Mouse (Mus musculus): ENCODE data around the gene Dglucy. TPM values are rescaled to one million over a fixed set of nuclear protein-coding genes. Genes with fewer than 3 reads are reported as not detected.
A peak's percentile ranks its signal among the peaks of the same experiment; 100 is the strongest.

Gene Dglucy
- polyA plus RNA-seq, 1 experiment, result 21.9 TPM

DNA sequence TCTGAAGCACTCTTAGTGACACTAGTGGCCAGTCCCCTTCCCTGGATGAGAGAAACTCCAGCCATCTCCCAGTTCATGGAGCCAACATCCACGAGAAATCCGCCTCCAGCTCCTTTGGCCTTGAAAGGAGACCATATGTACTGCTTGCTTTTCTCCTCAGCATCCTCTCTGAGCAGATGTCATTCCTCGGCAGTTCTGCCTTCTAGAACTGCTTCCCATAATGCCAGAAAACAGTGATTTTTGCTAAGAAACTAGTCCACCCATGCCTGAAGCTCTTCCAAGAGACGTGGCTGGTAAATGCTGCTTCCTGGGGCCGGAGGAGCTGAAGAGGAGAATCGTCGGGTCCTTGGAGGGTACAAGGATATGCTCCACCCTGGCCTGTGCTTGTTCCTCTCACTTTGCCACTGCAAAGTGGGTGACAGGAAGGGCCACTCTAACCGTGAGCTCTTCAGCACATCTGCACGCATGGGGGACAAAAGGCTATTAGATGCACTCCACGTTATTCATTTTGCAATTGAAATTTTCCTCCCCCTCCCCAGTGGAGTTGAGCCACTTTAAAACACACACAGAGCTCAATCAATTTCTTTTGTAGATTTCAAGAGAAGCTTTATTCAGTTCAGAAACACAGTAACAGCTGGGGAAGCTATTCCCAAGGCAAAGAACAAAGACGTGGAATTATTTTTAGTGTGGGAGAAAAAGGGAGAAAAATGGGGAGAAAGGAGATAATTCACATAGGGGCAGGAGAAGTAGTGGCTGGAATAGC lies 16.0 kb upstream of the Dglucy start:
- Histone ChIP-seq H3K4me3 (ENCODE audit: insufficient read depth, low read length) (no peak overlapping the region), H3K4me1 (ENCODE audit: control insufficient read depth, insufficient read depth, low read length) (no peaks in the 10 kb centered on the region)
- TF ChIP-seq POLR2A (IDR thresholded peaks at IDR 0.05; ENCODE audit: low read depth, low read length) (no peak), CTCF (IDR thresholded peaks at IDR 0.05; ENCODE audit: borderline replicate concordance, insufficient read depth, low read length) (no peak)

DNA sequence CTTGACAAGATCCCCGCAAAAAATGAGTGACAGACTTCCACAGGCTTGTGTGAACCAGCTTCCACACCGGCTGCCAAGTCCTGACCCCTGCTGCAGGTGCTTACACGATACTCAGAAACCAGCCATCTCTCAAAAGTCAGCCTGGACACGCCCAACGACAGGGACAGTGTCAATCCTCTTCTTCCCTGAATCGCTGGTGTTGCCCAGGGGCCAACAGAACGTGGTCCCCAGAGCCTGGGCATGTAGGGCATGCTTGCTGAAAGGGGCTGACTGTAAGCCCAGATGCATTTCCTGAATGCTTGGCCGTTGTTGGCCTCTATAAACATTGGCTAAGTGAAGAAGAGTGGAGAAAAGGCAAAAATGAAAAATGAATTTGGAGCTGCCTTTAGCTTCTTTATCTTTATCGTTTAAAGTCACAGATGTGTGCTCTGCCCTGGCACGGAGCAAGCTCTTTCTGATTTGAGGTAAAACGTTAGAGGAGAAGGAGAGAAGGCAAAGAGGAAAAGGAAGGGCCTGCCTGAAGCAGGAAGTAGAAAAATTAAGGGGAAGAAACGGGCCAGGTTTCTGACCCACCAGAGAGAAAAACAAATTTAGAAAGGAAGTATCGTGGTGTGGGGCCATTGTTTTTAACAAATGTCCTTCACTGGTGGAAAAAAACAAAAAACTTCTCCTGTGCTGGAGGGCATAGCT lies 14.4 kb upstream of the Dglucy start:
- no peak for TF ChIP-seq CTCF (IDR thresholded peaks at IDR 0.05; ENCODE audit: borderline replicate concordance, insufficient read depth, low read length)
- no peak for TF ChIP-seq POLR2A (IDR thresholded peaks at IDR 0.05; ENCODE audit: low read depth, low read length)
- no peaks in the 10 kb centered on the region for H3K4me1 ChIP-seq (ENCODE audit: control insufficient read depth, insufficient read depth, low read length)
- H3K4me3 ChIP-seq (ENCODE audit: insufficient read depth, low read length), result no peak overlapping the region
- no peak overlapping the region for H3K27ac ChIP-seq (ENCODE audit: insufficient read depth, low read length)

More for the DNA sequence above, 16.0 kb upstream of the Dglucy start:
- no peak overlapping the region for H3K27ac ChIP-seq (ENCODE audit: insufficient read depth, low read length)

DNA sequence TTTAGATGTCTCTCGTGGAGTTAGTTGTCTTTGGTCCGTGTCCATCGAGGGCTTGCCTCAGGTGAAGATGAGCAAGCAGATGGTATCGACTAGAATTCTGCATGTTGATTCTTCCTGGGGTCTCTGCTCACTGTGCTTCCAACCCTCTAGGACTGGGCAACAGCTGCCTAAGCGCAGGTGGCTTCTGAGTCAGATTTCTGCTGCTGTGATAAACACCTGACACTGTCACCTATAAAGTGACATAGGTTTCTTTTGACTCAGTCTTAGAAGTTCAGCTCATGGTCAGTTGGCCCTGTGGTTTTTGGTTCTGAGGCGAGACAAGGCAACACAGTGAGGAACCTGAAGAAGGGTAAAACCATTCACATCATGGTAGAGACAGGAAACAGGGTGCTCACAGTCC lies 9.0 kb upstream of the Dglucy start:
- Histone ChIP-seq H3K27ac (ENCODE audit: insufficient read depth, low read length) (no peak overlapping the region), H3K4me3 (ENCODE audit: insufficient read depth, low read length) (no peak overlapping the region), H3K4me1 (ENCODE audit: control insufficient read depth, insufficient read depth, low read length) (no peaks in the 10 kb centered on the region)
- TF ChIP-seq POLR2A (IDR thresholded peaks at IDR 0.05; ENCODE audit: low read depth, low read length), result no peak
- no peak for TF ChIP-seq CTCF (IDR thresholded peaks at IDR 0.05; ENCODE audit: borderline replicate concordance, insufficient read depth, low read length)

DNA sequence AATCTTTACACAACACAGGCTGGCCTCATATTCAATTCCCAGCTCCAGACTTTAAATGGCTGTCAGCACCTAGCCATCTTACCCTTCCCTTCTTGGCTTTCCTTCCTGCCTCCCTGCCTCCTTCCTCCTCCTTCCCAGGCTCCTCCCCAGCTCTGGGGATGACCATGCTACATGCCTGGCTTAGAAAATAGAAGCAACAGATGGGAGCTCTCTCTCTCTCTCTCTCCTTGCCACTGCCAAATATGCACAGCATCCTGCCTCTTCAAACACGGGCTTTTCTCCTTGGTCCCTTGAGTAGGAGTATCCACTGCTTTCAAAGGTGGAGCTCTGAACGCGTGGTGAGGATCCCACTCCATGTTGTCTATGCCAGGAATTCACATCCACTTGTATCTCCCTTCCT lies 8.1 kb upstream of the Dglucy start:
- TF ChIP-seq CTCF (IDR thresholded peaks at IDR 0.05; ENCODE audit: borderline replicate concordance, insufficient read depth, low read length) (no peak), POLR2A (IDR thresholded peaks at IDR 0.05; ENCODE audit: low read depth, low read length) (no peak)
- Histone ChIP-seq H3K4me3 (ENCODE audit: insufficient read depth, low read length) (no peak overlapping the region), H3K27ac (ENCODE audit: insufficient read depth, low read length) (no peak overlapping the region), H3K4me1 (ENCODE audit: control insufficient read depth, insufficient read depth, low read length) (no peaks in the 10 kb centered on the region; the same call in 1 of the 2 replicates)

DNA sequence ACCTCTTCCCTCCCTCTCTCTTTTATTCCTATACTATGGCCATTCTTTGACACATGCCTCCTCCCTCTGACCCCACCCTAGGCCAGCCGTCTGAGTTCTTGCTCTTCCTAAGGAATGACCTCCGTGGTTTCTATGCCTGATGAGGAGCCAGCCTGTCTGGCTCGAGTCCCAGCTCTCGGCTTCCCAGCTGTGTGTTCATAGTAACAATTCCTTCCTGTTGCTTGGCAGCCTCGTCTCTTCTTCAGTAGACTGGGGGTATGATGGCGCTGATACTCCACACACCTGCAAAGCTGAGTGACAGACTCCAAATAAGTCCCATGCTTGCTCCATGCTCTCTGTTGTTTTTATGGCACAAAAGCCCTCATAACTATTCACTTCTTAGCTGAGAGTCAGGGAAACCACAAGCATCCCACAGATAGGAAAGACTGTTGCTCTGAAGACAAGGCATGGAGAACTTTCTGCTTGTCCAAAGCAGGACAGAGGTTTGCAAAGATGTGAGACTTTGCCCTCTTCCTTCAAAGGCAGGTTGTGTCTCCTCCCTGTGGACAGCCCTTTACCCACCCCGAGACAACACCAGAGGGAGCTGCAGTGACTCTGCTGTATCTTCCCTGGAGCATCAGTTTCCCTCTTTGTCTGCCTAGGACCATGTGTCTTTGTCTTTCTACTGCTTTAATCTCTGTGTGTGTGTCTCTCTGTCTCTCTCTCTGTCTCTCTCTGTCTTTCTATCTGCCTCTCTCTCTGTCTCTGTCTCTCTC lies 6.5 kb upstream of the Dglucy start:
- peaks cover 7% of the 10 kb centered on the region; the same call in 1 of the 2 replicates for H3K4me1 ChIP-seq (ENCODE audit: control insufficient read depth, insufficient read depth, low read length)
- H3K4me3 ChIP-seq (ENCODE audit: insufficient read depth, low read length), result no peak overlapping the region
- TF ChIP-seq CTCF (IDR thresholded peaks at IDR 0.05; ENCODE audit: borderline replicate concordance, insufficient read depth, low read length) (no peak), POLR2A (IDR thresholded peaks at IDR 0.05; ENCODE audit: low read depth, low read length) (no peak)
- no peak overlapping the region for H3K27ac ChIP-seq (ENCODE audit: insufficient read depth, low read length)

DNA sequence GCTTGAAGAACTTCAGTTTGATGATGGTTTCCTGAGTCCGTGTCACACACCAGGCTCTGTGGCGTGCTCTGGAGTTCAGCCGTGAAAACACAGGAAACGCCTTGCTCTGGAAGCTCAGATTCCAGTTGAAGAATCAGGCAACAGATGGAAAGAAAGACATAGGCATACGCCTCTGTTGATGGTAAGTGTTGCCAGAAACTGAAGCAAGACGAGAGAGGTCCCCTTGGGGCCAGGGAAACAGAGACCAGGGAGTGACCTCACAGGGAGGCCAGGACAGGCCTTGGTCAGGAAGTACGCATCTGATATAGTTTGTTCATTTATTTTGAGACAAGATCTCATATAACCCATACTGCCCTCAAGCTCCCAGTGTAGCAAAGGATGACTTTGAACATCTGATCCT lies 4.1 kb upstream of the Dglucy start:
- no peak for TF ChIP-seq CTCF (IDR thresholded peaks at IDR 0.05; ENCODE audit: borderline replicate concordance, insufficient read depth, low read length)
- TF ChIP-seq POLR2A (IDR thresholded peaks at IDR 0.05; ENCODE audit: low read depth, low read length), result no peak
- no peak overlapping the region for H3K4me3 ChIP-seq (ENCODE audit: insufficient read depth, low read length)
- peaks cover 9% of the 10 kb centered on the region for H3K4me1 ChIP-seq (ENCODE audit: control insufficient read depth, insufficient read depth, low read length)
- no peak overlapping the region for H3K27ac ChIP-seq (ENCODE audit: insufficient read depth, low read length)

DNA sequence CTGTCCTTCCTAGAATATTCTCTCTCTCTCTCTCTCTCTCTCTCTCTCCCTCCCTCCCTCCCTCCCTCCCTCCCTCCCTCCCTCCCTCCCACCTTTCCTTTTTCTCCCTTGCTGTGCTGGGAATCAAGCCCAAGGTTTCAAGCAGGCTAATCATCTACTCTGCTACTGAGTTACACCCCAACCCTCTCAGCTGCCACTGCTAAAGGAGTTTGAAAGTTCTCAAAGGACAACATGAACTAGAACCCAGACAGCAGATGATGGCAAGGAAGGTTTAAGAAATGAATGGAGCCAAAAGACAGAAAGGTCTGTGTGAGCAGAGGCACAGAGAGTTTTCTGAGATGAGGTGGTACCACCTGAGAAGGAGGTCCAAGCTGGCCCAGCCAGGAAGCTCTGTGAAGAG lies 3.6 kb upstream of the Dglucy start:
- TF ChIP-seq POLR2A (IDR thresholded peaks at IDR 0.05; ENCODE audit: low read depth, low read length), result no peak
- TF ChIP-seq CTCF (IDR thresholded peaks at IDR 0.05; ENCODE audit: borderline replicate concordance, insufficient read depth, low read length), result no peak
- Histone ChIP-seq H3K4me1 (ENCODE audit: control insufficient read depth, insufficient read depth, low read length) (peaks cover 11% of the 10 kb centered on the region), H3K27ac (ENCODE audit: insufficient read depth, low read length) (no peak overlapping the region), H3K4me3 (ENCODE audit: insufficient read depth, low read length) (no peak overlapping the region)

DNA sequence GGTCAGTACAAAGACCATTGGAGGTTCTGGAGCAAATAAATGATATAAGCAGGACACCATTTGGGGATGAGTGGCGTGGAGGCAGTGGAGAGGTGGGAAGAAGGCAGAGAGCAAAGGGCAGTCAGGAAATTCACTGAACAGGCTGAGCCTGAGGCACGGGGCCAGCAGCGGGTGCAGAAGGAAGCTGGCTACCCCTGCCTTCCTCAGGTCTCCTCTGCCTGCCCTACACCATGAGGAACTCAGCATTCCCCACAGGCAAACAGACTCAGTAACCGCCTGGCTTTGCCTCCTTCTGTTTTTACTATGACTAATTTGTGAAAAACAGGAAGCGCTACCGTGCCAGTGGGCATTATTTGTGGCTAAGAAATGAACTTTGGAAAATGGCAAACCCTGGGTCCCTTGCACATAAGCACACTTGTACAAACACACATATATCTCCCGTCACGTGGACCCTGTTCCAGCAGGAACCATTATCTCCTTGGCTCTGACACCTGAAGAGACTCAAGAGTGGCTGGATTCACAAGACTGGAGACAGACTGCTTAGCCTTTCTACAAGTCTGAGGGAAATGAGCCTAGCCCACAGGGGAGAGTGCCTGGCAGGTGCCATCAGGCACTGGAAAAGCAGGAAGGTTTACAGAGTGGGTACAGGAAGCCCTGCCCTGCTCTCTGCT lies 2.8 kb upstream of the Dglucy start:
- H3K4me3 ChIP-seq (ENCODE audit: insufficient read depth, low read length), result no peak overlapping the region
- peak overlapping the region; percentile 29 for H3K27ac ChIP-seq (ENCODE audit: insufficient read depth, low read length)
- peaks cover 11% of the 10 kb centered on the region for H3K4me1 ChIP-seq (ENCODE audit: control insufficient read depth, insufficient read depth, low read length)
- no peak for TF ChIP-seq CTCF (IDR thresholded peaks at IDR 0.05; ENCODE audit: borderline replicate concordance, insufficient read depth, low read length)
- TF ChIP-seq POLR2A (IDR thresholded peaks at IDR 0.05; ENCODE audit: low read depth, low read length), result no peak

DNA sequence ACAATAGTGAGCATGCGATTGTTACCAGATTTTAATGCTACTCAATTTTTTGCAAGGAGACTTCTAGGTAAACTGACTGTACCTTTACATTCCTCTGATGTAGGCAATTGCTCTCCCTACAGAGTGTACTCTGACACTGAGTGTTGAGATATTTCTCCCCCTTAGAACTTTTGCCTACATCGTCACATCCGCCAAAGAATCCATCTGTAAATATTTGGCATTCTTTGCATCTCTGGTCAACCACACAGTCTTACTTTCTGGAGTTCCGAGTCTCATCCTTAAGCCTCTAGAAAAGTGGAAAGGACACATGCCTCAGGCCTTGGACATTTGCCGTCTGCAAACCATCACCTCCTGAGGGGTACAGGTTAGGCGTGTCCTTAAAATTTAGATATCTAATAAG lies 1.9 kb upstream of the Dglucy start:
- TF ChIP-seq CTCF (IDR thresholded peaks at IDR 0.05; ENCODE audit: borderline replicate concordance, insufficient read depth, low read length), result no peak
- no peak for TF ChIP-seq POLR2A (IDR thresholded peaks at IDR 0.05; ENCODE audit: low read depth, low read length)
- peak overlapping the region; percentile 15; the same call in 1 of the 2 replicates for H3K27ac ChIP-seq (ENCODE audit: insufficient read depth, low read length)

More for the DNA sequence above, 1.9 kb upstream of the Dglucy start:
- Histone ChIP-seq H3K4me3 (ENCODE audit: insufficient read depth, low read length) (no peak overlapping the region), H3K4me1 (ENCODE audit: control insufficient read depth, insufficient read depth, low read length) (peaks cover 11% of the 10 kb centered on the region)
